Mouse (Mus musculus): Measurements from ENCODE around the gene Katnb1. TPM values are rescaled to one million over a fixed set of nuclear protein-coding genes. Genes with fewer than 3 reads are reported as not detected.
A peak's percentile ranks its signal among the peaks of the same experiment; 100 is the strongest.

Gene Katnb1
- total and polyA plus RNA-seq, 2 experiments from 2014 or later = 8.2 to 10.7 TPM

DNA sequence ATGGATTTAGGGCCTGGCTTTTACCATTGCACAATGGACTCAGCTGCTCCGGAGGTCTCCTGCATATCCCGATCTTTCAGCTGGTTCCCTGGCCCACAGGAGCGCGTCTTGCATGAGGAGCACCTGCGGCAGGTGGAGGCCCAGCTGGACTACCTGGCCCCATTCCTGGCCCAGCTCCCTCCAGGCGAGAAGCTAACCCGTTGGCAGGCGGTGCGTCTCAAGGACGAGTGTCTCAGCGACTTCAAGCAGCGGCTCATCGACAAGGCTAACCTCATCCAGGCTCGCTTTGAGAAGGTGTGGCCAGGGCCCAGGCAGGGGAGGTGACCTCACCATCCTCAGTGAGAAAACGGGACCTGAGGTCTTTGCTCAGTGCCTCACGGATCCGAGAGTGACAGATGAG is 4.8 kb upstream of the Katnb1 start:
- H3K27ac ChIP-seq (ENCODE audit: low read depth) = no peak overlapping the region
- no peak for ATAC-seq (ENCODE audit: insufficient read depth, low read depth)
- no peak overlapping the region for H3K4me2 ChIP-seq (ENCODE audit: low read depth, low read length)
- H3K36me3 ChIP-seq (replicated peaks; ENCODE audit: control insufficient read depth, insufficient read depth, low read length) = no peaks in the 10 kb centered on the region
- no peaks in the 10 kb centered on the region for H3K4me1 ChIP-seq (ENCODE audit: control insufficient read depth, insufficient read depth)
- H3K4me3 ChIP-seq (ENCODE audit: low read depth, low read length) = no peak overlapping the region
- WGBS = 67% methylated on average over 17 of the region's 17 CpGs
- H3K9me3 ChIP-seq (replicated peaks; ENCODE audit: control insufficient read depth, low read length) = no peaks in the 10 kb centered on the region
- TF ChIP-seq EP300 (IDR thresholded peaks at IDR 0.05; ENCODE audit: low read depth) = no peak
- no peaks in the 10 kb centered on the region for H3K27me3 ChIP-seq (ENCODE audit: control insufficient read depth, insufficient read depth, low read length)
- DNase-seq (ENCODE audit: low spot score) = no peak
- H3K9ac ChIP-seq (replicated peaks; ENCODE audit: low read depth, low read length) = no peak overlapping the region

DNA sequence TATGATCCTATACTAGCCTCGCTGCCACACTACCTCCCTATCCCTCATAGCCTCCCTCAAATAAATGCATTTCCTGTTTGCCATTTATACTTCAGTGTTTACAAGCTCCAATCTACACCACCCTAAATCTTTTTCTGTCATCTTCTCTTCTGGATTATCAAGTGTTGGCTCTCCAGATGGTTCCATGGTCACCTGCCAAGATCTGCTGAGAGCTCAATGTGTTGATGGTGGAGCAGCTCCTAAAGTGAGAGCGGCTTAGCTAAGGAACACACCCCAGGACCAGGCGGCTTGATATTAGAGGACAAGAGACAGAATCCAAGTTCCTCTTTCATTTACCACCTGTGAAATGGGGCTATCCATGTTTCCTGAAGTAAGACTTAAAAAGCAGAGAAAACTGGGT is 2.9 kb upstream of the Katnb1 start:
- TF ChIP-seq EP300 (IDR thresholded peaks at IDR 0.05; ENCODE audit: low read depth) = no peak
- TF ChIP-seq CTCF (IDR thresholded peaks at IDR 0.05; ENCODE audit: low read depth) = no peak
- Histone ChIP-seq H3K27me3 (ENCODE audit: control insufficient read depth, insufficient read depth, low read length) (no peaks in the 10 kb centered on the region), H3K4me3 (ENCODE audit: low read depth, low read length) (no peak overlapping the region), H3K36me3 (replicated peaks; ENCODE audit: control insufficient read depth, insufficient read depth, low read length) (no peaks in the 10 kb centered on the region), H3K9me3 (replicated peaks; ENCODE audit: control insufficient read depth, low read length) (no peaks in the 10 kb centered on the region), H3K4me2 (ENCODE audit: low read depth, low read length) (no peak overlapping the region), H3K27ac (ENCODE audit: low read depth) (no peak overlapping the region), H3K4me1 (ENCODE audit: control insufficient read depth, insufficient read depth) (peaks cover 6% of the 10 kb centered on the region; the same call in 1 of the 2 replicates), H3K9ac (replicated peaks; ENCODE audit: low read depth, low read length) (no peak overlapping the region)
- 82% methylated on average over 3 of the region's 3 CpGs for WGBS
- ATAC-seq (ENCODE audit: insufficient read depth, low read depth) = no peak
- no peak for DNase-seq (ENCODE audit: low spot score)

DNA sequence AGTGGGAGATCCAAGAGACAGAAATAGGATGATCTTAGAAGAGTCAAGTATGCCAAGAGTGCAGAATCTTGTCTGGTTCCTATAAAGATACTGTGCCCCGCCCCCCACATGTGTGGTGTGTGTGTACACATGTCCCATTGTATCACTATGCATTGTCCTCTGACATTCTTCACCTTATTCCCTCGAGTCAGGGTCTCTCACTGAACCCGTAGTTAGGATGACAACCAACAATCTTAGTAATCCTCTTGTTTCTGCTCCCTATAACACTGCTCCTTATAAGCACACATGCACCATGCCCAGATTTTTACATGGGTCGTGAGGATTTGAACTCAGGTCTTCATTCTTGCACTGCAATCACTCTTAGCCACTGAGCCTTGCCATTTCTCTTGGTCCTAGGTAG is 1.7 kb upstream of the Katnb1 start:
- Histone ChIP-seq H3K4me1 (ENCODE audit: control insufficient read depth, insufficient read depth) (peaks cover 6% of the 10 kb centered on the region; the same call in 1 of the 2 replicates), H3K9ac (replicated peaks; ENCODE audit: low read depth, low read length) (no peak overlapping the region), H3K36me3 (replicated peaks; ENCODE audit: control insufficient read depth, insufficient read depth, low read length) (peaks cover 3% of the 10 kb centered on the region; the same call in 1 of the 2 replicates), H3K27ac (ENCODE audit: low read depth) (no peak overlapping the region), H3K27me3 (ENCODE audit: control insufficient read depth, insufficient read depth, low read length) (no peaks in the 10 kb centered on the region), H3K4me2 (ENCODE audit: low read depth, low read length) (no peak overlapping the region), H3K4me3 (ENCODE audit: low read depth, low read length) (no peak overlapping the region), H3K9me3 (replicated peaks; ENCODE audit: control insufficient read depth, low read length) (no peaks in the 10 kb centered on the region)
- TF ChIP-seq CTCF (IDR thresholded peaks at IDR 0.05; ENCODE audit: low read depth) (no peak), EP300 (IDR thresholded peaks at IDR 0.05; ENCODE audit: low read depth) (no peak)
- ATAC-seq (ENCODE audit: insufficient read depth, low read depth) (no peak), DNase-seq (ENCODE audit: low spot score) (no peak)
- 81% methylated on average over 4 of the region's 4 CpGs for WGBS

DNA sequence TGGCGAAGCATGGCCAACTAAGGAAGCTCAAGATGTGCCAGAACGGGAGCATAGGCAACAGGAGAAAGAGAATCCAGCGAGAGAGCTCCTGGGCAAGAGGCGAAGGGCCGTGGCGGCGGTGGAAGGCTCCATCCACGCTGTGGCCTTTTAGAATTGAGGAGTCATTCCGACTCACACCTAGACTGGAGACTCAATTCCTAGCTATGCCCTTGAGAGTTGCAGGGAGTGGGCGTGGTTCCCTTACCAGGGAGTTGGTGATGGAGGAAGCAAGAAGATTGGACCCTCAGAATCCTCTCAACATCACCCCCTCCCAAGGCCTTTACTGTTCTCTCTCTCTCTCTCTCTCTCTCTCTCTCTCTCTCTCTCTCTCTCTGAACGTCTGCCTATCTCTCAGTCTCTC is 664 bp downstream of the Katnb1 start:
- TF ChIP-seq EP300 (IDR thresholded peaks at IDR 0.05; ENCODE audit: low read depth) = no peak
- no peak for TF ChIP-seq CTCF (IDR thresholded peaks at IDR 0.05; ENCODE audit: low read depth)
- H3K27me3 ChIP-seq (ENCODE audit: control insufficient read depth, insufficient read depth, low read length) = no peaks in the 10 kb centered on the region
- peak overlapping the region; percentile 75 for H3K4me3 ChIP-seq (ENCODE audit: low read depth, low read length)
- peak overlapping the region; percentile 58; the same call in 1 of the 2 replicates for H3K27ac ChIP-seq (ENCODE audit: low read depth)
- ATAC-seq (ENCODE audit: insufficient read depth, low read depth) (no peak), DNase-seq (ENCODE audit: low spot score) (no peak)
- H3K4me2 ChIP-seq (ENCODE audit: low read depth, low read length) = peak overlapping the region; percentile 84
- no peaks in the 10 kb centered on the region for H3K9me3 ChIP-seq (replicated peaks; ENCODE audit: control insufficient read depth, low read length)
- H3K36me3 ChIP-seq (replicated peaks; ENCODE audit: control insufficient read depth, insufficient read depth, low read length) = peaks cover 20% of the 10 kb centered on the region
- WGBS = 5% methylated on average over 11 of the region's 11 CpGs
- H3K9ac ChIP-seq (replicated peaks; ENCODE audit: low read depth, low read length) = peak overlapping the region; percentile 53
- peaks cover 6% of the 10 kb centered on the region; the same call in 1 of the 2 replicates for H3K4me1 ChIP-seq (ENCODE audit: control insufficient read depth, insufficient read depth)

DNA sequence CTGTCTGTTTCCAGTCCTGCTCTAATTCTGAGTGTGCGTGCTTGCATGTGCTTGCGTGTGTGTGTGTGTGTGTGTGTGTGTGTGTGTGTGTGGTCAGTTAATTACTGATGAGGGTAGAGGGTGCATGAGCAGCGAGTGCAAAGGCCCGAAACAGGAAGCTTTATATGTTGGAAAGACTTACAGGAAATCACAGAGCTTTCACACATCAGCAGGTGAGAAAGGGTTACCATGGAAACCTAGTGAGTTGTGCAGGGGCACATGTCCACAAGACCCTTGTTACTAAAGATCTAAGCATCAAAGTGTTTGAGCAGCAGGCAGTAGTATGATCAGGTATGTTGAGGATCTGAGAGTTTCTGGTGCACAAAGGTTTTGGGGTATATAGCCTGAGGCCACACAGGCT is 3.3 kb downstream of the Katnb1 start:
- ATAC-seq (ENCODE audit: insufficient read depth, low read depth) = no peak
- Histone ChIP-seq H3K4me1 (ENCODE audit: control insufficient read depth, insufficient read depth) (peaks cover 6% of the 10 kb centered on the region; the same call in 1 of the 2 replicates), H3K27ac (ENCODE audit: low read depth) (no peak overlapping the region), H3K9me3 (replicated peaks; ENCODE audit: control insufficient read depth, low read length) (no peaks in the 10 kb centered on the region), H3K36me3 (replicated peaks; ENCODE audit: control insufficient read depth, insufficient read depth, low read length) (peaks cover 28% of the 10 kb centered on the region), H3K4me3 (ENCODE audit: low read depth, low read length) (no peak overlapping the region), H3K4me2 (ENCODE audit: low read depth, low read length) (no peak overlapping the region), H3K9ac (replicated peaks; ENCODE audit: low read depth, low read length) (no peak overlapping the region), H3K27me3 (ENCODE audit: control insufficient read depth, insufficient read depth, low read length) (no peaks in the 10 kb centered on the region)
- DNase-seq (ENCODE audit: low spot score) = no peak
- WGBS = 90% methylated on average over 4 of the region's 4 CpGs
- TF ChIP-seq EP300 (IDR thresholded peaks at IDR 0.05; ENCODE audit: low read depth) (no peak), CTCF (IDR thresholded peaks at IDR 0.05; ENCODE audit: low read depth) (no peak)

DNA sequence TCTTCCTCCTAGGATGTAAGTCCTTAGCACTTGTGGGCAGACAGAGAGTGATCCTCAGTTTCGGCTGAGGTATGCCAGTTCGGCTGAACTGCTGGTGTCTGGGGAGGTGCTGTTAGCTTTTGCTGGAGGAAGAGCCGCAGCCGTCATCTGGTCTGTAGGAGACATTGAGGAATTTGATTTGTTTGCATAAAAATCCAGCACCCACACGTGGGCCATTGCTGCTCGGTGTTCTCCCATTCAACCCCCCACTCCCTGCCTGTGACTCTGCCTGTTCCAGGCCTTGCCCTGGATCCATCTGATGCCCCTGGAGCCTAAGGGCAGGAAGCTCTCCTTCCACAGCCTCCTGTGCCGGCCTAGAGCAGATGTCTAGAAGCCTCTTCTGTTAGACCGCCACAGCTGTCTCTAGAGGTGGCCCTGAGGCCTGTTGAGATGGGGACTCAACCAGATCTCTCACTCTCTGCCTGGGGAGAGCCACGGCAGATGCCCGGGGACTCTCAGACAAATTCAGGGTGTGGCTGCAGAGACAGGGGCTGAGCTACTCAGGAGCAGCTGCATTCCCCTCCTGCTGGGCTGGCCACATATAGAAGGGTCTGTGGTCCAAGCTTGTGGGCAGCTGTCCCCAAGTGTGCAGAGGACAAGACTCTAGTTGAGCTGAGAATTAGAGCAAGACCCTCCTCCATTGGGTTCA is 3.9 kb downstream of the Katnb1 start:
- DNase-seq (ENCODE audit: low spot score) = no peak

More for the DNA sequence above, 3.9 kb downstream of the Katnb1 start:
- no peak overlapping the region for H3K4me3 ChIP-seq (ENCODE audit: low read depth, low read length)
- H3K4me2 ChIP-seq (ENCODE audit: low read depth, low read length) = no peak overlapping the region
- TF ChIP-seq EP300 (IDR thresholded peaks at IDR 0.05; ENCODE audit: low read depth) (no peak), CTCF (IDR thresholded peaks at IDR 0.05; ENCODE audit: low read depth) (no peak)
- ATAC-seq (ENCODE audit: insufficient read depth, low read depth) = no peak
- 77% methylated on average over 10 of the region's 10 CpGs for WGBS
- H3K27ac ChIP-seq (ENCODE audit: low read depth) = no peak overlapping the region
- peaks cover 6% of the 10 kb centered on the region; the same call in 1 of the 2 replicates for H3K4me1 ChIP-seq (ENCODE audit: control insufficient read depth, insufficient read depth)
- H3K9me3 ChIP-seq (replicated peaks; ENCODE audit: control insufficient read depth, low read length) = no peaks in the 10 kb centered on the region
- H3K9ac ChIP-seq (replicated peaks; ENCODE audit: low read depth, low read length) = no peak overlapping the region
- H3K36me3 ChIP-seq (replicated peaks; ENCODE audit: control insufficient read depth, insufficient read depth, low read length) = peaks cover 28% of the 10 kb centered on the region
- no peaks in the 10 kb centered on the region for H3K27me3 ChIP-seq (ENCODE audit: control insufficient read depth, insufficient read depth, low read length)
